Mouse (Mus musculus): ENCODE measurements at regions not wholly inside any gene's neighbourhood (a gene's known extent, or its start where the extent isn't known, plus 50 kb on each side); places are given as distances from the start of the nearest gene placed in this dataset.

DNA sequence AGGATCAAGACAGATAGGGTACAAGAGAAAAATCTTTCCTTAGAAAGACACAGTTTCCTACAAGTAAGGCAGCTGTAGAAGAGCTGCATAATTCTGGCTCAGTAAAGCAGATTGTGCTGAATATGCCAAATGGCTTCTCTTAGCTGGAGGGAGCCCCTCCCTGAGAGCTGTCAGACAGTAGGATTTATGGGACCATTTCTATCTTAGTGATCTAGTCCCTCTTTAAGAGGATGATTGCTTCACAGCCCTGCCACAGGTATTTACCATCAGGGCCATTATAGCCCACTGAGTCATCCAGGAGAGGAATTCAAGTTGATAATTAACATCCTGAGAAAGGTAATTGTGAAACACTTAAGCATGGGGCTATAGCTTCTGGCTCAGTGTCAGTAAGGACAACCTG is 101.5 kb upstream of the Cypt1 start:
- no peak for DNase-seq

DNA sequence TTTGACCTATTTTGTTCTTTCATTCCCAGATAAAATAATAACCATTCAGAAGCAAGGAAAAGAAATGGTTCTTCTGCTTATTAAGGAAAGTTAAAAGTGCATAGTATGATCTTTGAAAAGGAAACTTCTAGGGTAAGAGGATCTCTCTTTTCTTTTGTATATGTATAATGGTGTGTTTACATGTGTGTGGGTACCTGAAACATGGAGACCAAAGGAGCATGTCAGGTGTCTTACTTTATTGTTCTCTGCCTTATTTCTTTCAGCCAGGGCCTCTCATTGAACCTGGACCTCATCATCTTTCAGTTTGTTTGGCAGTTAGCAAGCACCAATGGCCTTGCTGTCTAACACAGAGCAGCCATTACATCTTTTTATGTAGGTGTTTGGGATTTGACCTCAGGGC is 101.0 kb upstream of the Cypt1 start:
- no peak for DNase-seq

- DNase-seq, result peak; percentile 0
Measured at GRCm38 (mm10) chrX:16438088-16438487, 84.6 kb upstream of the Cypt1 start.

GRCm38 (mm10) chrX:16450496-16451078 is 72.1 kb upstream of the Cypt1 start:
- peak; percentile 37 for DNase-seq
